ENCODE assay signal across 22 mouse cellular contexts in the genomic region with DNA sequence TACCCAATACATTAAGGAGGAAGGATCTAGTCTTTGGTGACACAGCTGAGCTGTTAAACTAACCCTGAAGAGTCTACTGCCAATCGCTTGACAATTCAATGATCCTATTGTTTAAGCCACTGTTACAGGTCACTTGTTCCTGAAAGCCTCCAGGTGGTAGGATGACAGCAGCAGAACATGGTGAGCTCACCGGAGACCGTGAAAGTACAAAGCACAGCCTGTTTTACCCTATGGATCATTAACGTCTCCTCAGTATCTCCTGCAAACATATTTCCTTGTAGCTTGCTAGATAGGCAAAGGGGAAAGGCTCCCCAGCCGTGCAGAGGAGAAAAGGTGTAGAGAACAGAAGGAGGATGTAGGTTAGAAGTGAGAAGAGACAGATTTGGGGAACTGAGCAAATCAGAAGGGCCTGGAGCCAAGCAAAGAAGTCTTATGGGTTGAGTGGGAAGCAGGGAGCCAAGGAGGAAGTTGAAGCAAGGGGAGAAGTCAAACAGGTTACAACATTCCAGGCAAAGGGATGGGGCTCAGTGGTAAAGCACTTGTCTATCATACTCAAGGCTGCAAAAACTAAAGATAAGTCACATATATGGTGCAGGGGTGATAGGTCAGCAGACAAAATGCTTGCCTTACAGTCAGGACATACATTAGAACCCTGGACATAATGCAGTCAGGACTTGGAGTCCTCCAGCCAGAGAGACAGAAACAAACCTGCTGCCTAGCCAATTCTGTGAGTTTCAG. TPM values are rescaled to one million over a fixed set of nuclear protein-coding genes. Genes with fewer than 3 reads are reported as not detected.
DNase-seq lines count a peak whose midpoint lies in the region; ATAC-seq and TF ChIP-seq lines count a peak whose summit lies in the region.
"Had no signal": no experiment of that assay in that cellular context is flagged by ENCODE, and none has a peak within 500 bp of the region (broad histone marks: within the 10 kb centered on the region; RNA-seq: fewer than 3 reads in every experiment).

No protein-coding gene starts in this region.

- no peak overlapping the region for H3K9ac ChIP-seq in lung, embryonic 16.5 days (ENCODE audit: low read length)
- H3K9ac ChIP-seq in intestine, embryonic 16.5 days (ENCODE audit: low read depth, low read length) = no peak overlapping the region
- H3K9ac ChIP-seq: heart, embryonic 12.5 days; hindbrain, embryonic 13.5 days; kidney, embryonic 15.5 days; neural tube, embryonic 15.5 days had no signal

- no peaks in the 10 kb centered on the region for H3K4me1 ChIP-seq in lung, embryonic 16.5 days (replicated peaks; ENCODE audit: control insufficient read depth, insufficient read depth, low read length)
- no peaks in the 10 kb centered on the region for H3K4me1 ChIP-seq in intestine, embryonic 16.5 days (ENCODE audit: control insufficient read depth, insufficient read depth, low read length)
- H3K4me1 ChIP-seq in small intestine, adult 2 months (ENCODE audit: control insufficient read depth, insufficient read depth, insufficient read length, low read length) = peaks cover 8% of the 10 kb centered on the region; the same call in 1 of the 2 replicates
- H3K4me1 ChIP-seq in limb, embryonic 10.5 days = no peaks in the 10 kb centered on the region
- H3K4me1 ChIP-seq: hindbrain, embryonic 13.5 days; kidney, embryonic 15.5 days; neural tube, embryonic 15.5 days had no signal

- H3K4me3 ChIP-seq in lung, embryonic 16.5 days (ENCODE audit: low read length) = no peak overlapping the region
- no peak overlapping the region for H3K4me3 ChIP-seq in intestine, embryonic 16.5 days (ENCODE audit: low read length)
- no peak overlapping the region for H3K4me3 ChIP-seq in small intestine, adult 2 months (ENCODE audit: low read depth, low read length)
- H3K4me3 ChIP-seq in limb, embryonic 10.5 days = no peak overlapping the region
- H3K4me3 ChIP-seq: heart, embryonic 12.5 days; hindbrain, embryonic 13.5 days; kidney, embryonic 15.5 days; neural tube, embryonic 15.5 days had no signal

- no peak for DNase-seq in lung, postnatal 25 days (ENCODE audit: low spot score)
- no peak for DNase-seq in spleen, postnatal 4 days (ENCODE audit: low spot score in 2 of 2)
- DNase-seq in spleen, postnatal 10 days (ENCODE audit: low spot score in 2 of 2) = no peak
- no peak for DNase-seq in limb, embryonic 10.5 days (ENCODE audit: low spot score)
- DNase-seq: adrenal gland, postnatal 36 days; cerebellum, adult 18-20 months; cerebellum, postnatal 25 days; embryo, embryonic 11 days; layer of hippocampus, postnatal 36 days; right cerebral cortex, postnatal 25 days; thymus, adult 18-20 months; thymus, postnatal 4 days had no signal

- TF ChIP-seq POLR2A in small intestine, adult 2 months (IDR thresholded peaks at IDR 0.05; ENCODE audit: low read depth, low read length) = no peak

- TF ChIP-seq CTCF in small intestine, adult 2 months (IDR thresholded peaks at IDR 0.05; ENCODE audit: extremely low read depth, insufficient read length, insufficient replicate concordance, low read depth, low read length) = no peak

- WGBS in lung, embryonic 16.5 days = 50% methylated on average over 5 of the region's 5 CpGs
- WGBS in intestine, embryonic 16.5 days = 56% methylated on average over 5 of the region's 5 CpGs
- 24% methylated on average over 5 of the region's 5 CpGs for WGBS in small intestine, adult 2 months
- WGBS in limb, embryonic 10.5 days = 91% methylated on average over 5 of the region's 5 CpGs

- ATAC-seq in lung, embryonic 16.5 days (ENCODE audit: low read depth) = no peak; the same call in 1 of the 2 replicates
- ATAC-seq in intestine, embryonic 16.5 days = peak; percentile 89
- ATAC-seq: forebrain, embryonic 16.5 days; inflammation-experienced regulatory T-cells, adult 6 months; midbrain, embryonic 16.5 days had no signal

- no peaks in the 10 kb centered on the region for H3K27me3 ChIP-seq in lung, embryonic 16.5 days (ENCODE audit: control insufficient read depth, insufficient read depth, low read depth, low read length)
- no peaks in the 10 kb centered on the region for H3K27me3 ChIP-seq in intestine, embryonic 16.5 days (replicated peaks; ENCODE audit: control insufficient read depth, insufficient read depth, low read length)
- no peaks in the 10 kb centered on the region for H3K27me3 ChIP-seq in small intestine, adult 2 months (ENCODE audit: control insufficient read depth, insufficient read depth, low read length)
- no peaks in the 10 kb centered on the region for H3K27me3 ChIP-seq in limb, embryonic 10.5 days (ENCODE audit: low read depth, poor library complexity, severe bottlenecking)
- H3K27me3 ChIP-seq: heart, embryonic 12.5 days; kidney, embryonic 15.5 days; neural tube, embryonic 15.5 days had no signal

- 0 out of 2 replicates have a peak overlapping the region, but pooled peaks have one; percentile 0 for H3K27ac ChIP-seq in lung, embryonic 16.5 days (ENCODE audit: low read length)
- H3K27ac ChIP-seq in intestine, embryonic 16.5 days (ENCODE audit: low read length) = peak overlapping the region; percentile 70
- peak overlapping the region; percentile 39 for H3K27ac ChIP-seq in small intestine, adult 2 months (ENCODE audit: insufficient read depth, low read depth, low read length)
- no peak overlapping the region for H3K27ac ChIP-seq in limb, embryonic 10.5 days
- H3K27ac ChIP-seq: hindbrain, embryonic 13.5 days; kidney, embryonic 15.5 days; neural tube, embryonic 15.5 days had no signal

- no peaks in the 10 kb centered on the region for H3K36me3 ChIP-seq in lung, embryonic 16.5 days (ENCODE audit: control insufficient read depth, insufficient read depth, low read length)
- H3K36me3 ChIP-seq in intestine, embryonic 16.5 days (ENCODE audit: control insufficient read depth, insufficient read depth, low read length) = no peaks in the 10 kb centered on the region
- no peaks in the 10 kb centered on the region for H3K36me3 ChIP-seq in small intestine, adult 2 months (ENCODE audit: control insufficient read depth, insufficient read depth, low read length)
- no peaks in the 10 kb centered on the region for H3K36me3 ChIP-seq in limb, embryonic 10.5 days
- H3K36me3 ChIP-seq: heart, embryonic 12.5 days; hindbrain, embryonic 13.5 days; kidney, embryonic 15.5 days; neural tube, embryonic 15.5 days had no signal

- H3K9me3 ChIP-seq in lung, embryonic 16.5 days (ENCODE audit: control insufficient read depth, low read length) = no peaks in the 10 kb centered on the region
- no peaks in the 10 kb centered on the region for H3K9me3 ChIP-seq in intestine, embryonic 16.5 days (ENCODE audit: control insufficient read depth, low read length)
- no peaks in the 10 kb centered on the region for H3K9me3 ChIP-seq in limb, embryonic 10.5 days (replicated peaks)
- H3K9me3 ChIP-seq: hindbrain, embryonic 13.5 days; kidney, embryonic 15.5 days; neural tube, embryonic 15.5 days had no signal

- no peak overlapping the region for H3K4me2 ChIP-seq in lung, embryonic 16.5 days (ENCODE audit: low read depth, low read length)
- H3K4me2 ChIP-seq in intestine, embryonic 16.5 days (ENCODE audit: low read depth, low read length) = no peak overlapping the region
- H3K4me2 ChIP-seq: heart, embryonic 12.5 days; hindbrain, embryonic 13.5 days; kidney, embryonic 15.5 days; neural tube, embryonic 15.5 days had no signal

RNA-seq across cellular contexts. Expression of gene Tfrc, which starts 45.5 kb away (rescaled TPM):
- polyA plus RNA-seq in lung, embryonic 16.5 days (2015; fragmentation: Nextera tagmentation; extraction: Ambion mirVana) = 57.3 and 58.4 TPM in 2 replicates
- 56.4 and 64.9 TPM in 2 replicates for polyA plus RNA-seq in intestine, embryonic 16.5 days (2015; fragmentation: Nextera tagmentation; extraction: Ambion mirVana)
- 1.9 and 3.0 TPM in 2 replicates for polyA plus RNA-seq in small intestine, adult 2 months (2012; rRNA removed)
- polyA plus RNA-seq in limb, embryonic 10.5 days (2016; fragmentation: Nextera tagmentation; extraction: Ambion mirVana) = 55.9 and 56.9 TPM in 2 replicates

Comparison
In these comparisons a context has a peak if more than half of its experiments do, and no peak if none do; other contexts are left out.
1. RNA of gene Tfrc, which starts 45.5 kb away (polyA plus RNA-seq): 56.4 to 64.9 TPM in intestine, embryonic 16.5 days, 57.3 to 58.4 TPM in lung, embryonic 16.5 days and 55.9 to 56.9 TPM in limb, embryonic 10.5 days; 1.9 to 3.0 TPM in small intestine, adult 2 months; every median in the first group is over 10 times any median in the second.